Mouse (Mus musculus) olfactory bulb, adult 2 months (tissue): Measurements from ENCODE around the gene Ggct. TPM values are rescaled to one million over a fixed set of nuclear protein-coding genes. Genes with fewer than 3 reads are reported as not detected.

Experiments used
- H3K27ac ChIP-seq: fragments of 200-500 bp; 2 replicates; pipeline ENCODE4 v1.5.1; 2012; ENCODE audit warnings: low read depth, low read length; ENCODE audit not compliant: insufficient read depth
- H3K4me1 ChIP-seq: fragments of 200-500 bp; 2 replicates; pipeline ENCODE4 v1.6.1; 2012; ENCODE audit warnings: low read length; ENCODE audit not compliant: control insufficient read depth, insufficient read depth
- H3K4me3 ChIP-seq: fragments of 200-500 bp; 2 replicates; pipeline ENCODE4 v1.5.1; 2012; ENCODE audit warnings: mild to moderate bottlenecking, low read depth, low read length, moderate library complexity; ENCODE audit not compliant: insufficient read depth
- CTCF ChIP-seq: fragments of 200-500 bp; IDR thresholded peaks from 2 replicates; pipeline ENCODE4 v1.5.1; 2012; ENCODE audit warnings: low read depth, mild to moderate bottlenecking, low read length, moderate library complexity; ENCODE audit not compliant: insufficient read depth
- POLR2A ChIP-seq: fragments of 200-500 bp; IDR thresholded peaks from 2 replicates; pipeline ENCODE4 v1.6.1; 2012; ENCODE audit warnings: mild to moderate bottlenecking, low read depth, low read length, moderate library complexity; ENCODE audit not compliant: insufficient read depth
- WGBS: fragments of 180-500 bp; shearing (Covaris S2); methylation state at CpG from one replicate; pipeline ENCODE4 v1.1.7; 2018; 5-methylcytosine and 5-hydroxymethylcytosine counted together
- polyA plus RNA-seq: library from polyadenylated mRNA; stranded (reverse); fragments of >200 nt; gene quantifications from 2 replicates; pipeline ENCODE4 v1.2.4, GENCODE M21; 2012; ENCODE audit warnings: low replicate concordance; ENCODE audit not compliant: missing spikeins, insufficient read depth, insufficient read length

The Ggct gene
- polyA plus RNA-seq, 1 experiment = not detected

- TF ChIP-seq CTCF (no peak), POLR2A (no peak)
- Histone ChIP-seq H3K4me1 (no peaks in the 10 kb centered on the region), H3K27ac (no peak overlapping the region), H3K4me3 (no peak overlapping the region)
- 78% methylated on average over 5 of the region's 5 CpGs for WGBS
These were observed 59.5 kb downstream of the Ggct start for GRCm38 (mm10) chr6:54933216-54933615.

Other genes with a start within 250 kb of the Ggct start
- not detected in 2 replicates for gene Znrf2, start 176.0 kb downstream of the Ggct start, polyA plus RNA-seq
- gene Nod1, start 20.3 kb downstream of the Ggct start, polyA plus RNA-seq = not detected in 2 replicates
- not detected in 2 replicates for gene Gars, start 45.1 kb upstream of the Ggct start, polyA plus RNA-seq
- not detected in 2 replicates for gene Crhr2, start 140.1 kb upstream of the Ggct start, polyA plus RNA-seq
- not detected in 2 replicates for gene Inmt, start 182.1 kb upstream of the Ggct start, polyA plus RNA-seq
- gene Mindy4, start 210.4 kb upstream of the Ggct start, polyA plus RNA-seq = not detected in 2 replicates